Mouse (Mus musculus): ENCODE data around the gene Scrt2.

GRCm38 (mm10) chr2:152099538-152099937 is 18.2 kb downstream of the Scrt2 start:
- TF ChIP-seq CTCF (IDR thresholded peaks at IDR 0.05) (no peak), EP300 (IDR thresholded peaks at IDR 0.05) (no peak)
